ENCODE assay signal across 8 mouse cellular contexts in genomic region chr12:118299956-118300355, GRCm38 (mm10). TPM values are rescaled to one million over a fixed set of nuclear protein-coding genes. Genes with fewer than 3 reads are reported as not detected.
DNase-seq lines count a peak whose midpoint lies in the region; ATAC-seq and TF ChIP-seq lines count a peak whose summit lies in the region.

No protein-coding gene starts in this region.

- H3K27ac ChIP-seq in cerebellum, adult 2 months (ENCODE audit: insufficient read depth, low read length), result no peak overlapping the region
- H3K27ac ChIP-seq in intestine, embryonic 16.5 days (ENCODE audit: low read length), result no peak overlapping the region
- peak overlapping the region; percentile 82 for H3K27ac ChIP-seq in liver, embryonic 16.5 days (ENCODE audit: low read length)

- H3K36me3 ChIP-seq in intestine, embryonic 16.5 days (ENCODE audit: control insufficient read depth, insufficient read depth, low read length), result no peaks in the 10 kb centered on the region
- peaks cover 3% of the 10 kb centered on the region; the same call in 1 of the 2 replicates for H3K36me3 ChIP-seq in liver, embryonic 16.5 days (ENCODE audit: control insufficient read depth, insufficient read depth)

- H3K4me2 ChIP-seq in intestine, embryonic 16.5 days (ENCODE audit: low read depth, low read length), result peak overlapping the region; percentile 40
- peak overlapping the region; percentile 66 for H3K4me2 ChIP-seq in liver, embryonic 16.5 days (ENCODE audit: low read depth, low read length)

- peak; percentile 40 to 50 for DNase-seq in spleen, postnatal 36 days (ENCODE audit: low spot score in 2 of 2)
- DNase-seq in spleen, adult 12 weeks (ENCODE audit: low spot score), result no peak
- peak; percentile 33 to 58 for DNase-seq in cerebellum, adult 2 months
- peak; percentile 19 for DNase-seq in gastrocnemius, postnatal 14 days
- DNase-seq in ovary, postnatal 14 days (ENCODE audit: low spot score), result peak; percentile 34
- DNase-seq in spleen, adult 18-20 months, result no peak

- peak overlapping the region; percentile 52 for H3K4me3 ChIP-seq in cerebellum, adult 2 months (replicated peaks; ENCODE audit: insufficient read depth, low read depth, low read length)
- peak overlapping the region; percentile 15 for H3K4me3 ChIP-seq in intestine, embryonic 16.5 days (ENCODE audit: low read length)
- peak overlapping the region; percentile 52 for H3K4me3 ChIP-seq in liver, embryonic 16.5 days (ENCODE audit: low read depth, low read length)

- ATAC-seq in intestine, embryonic 16.5 days, result no peak
- no peak for ATAC-seq in liver, embryonic 16.5 days (ENCODE audit: low read depth)

- H3K9me3 ChIP-seq in intestine, embryonic 16.5 days (ENCODE audit: control insufficient read depth, low read length), result no peaks in the 10 kb centered on the region
- no peaks in the 10 kb centered on the region for H3K9me3 ChIP-seq in liver, embryonic 16.5 days (replicated peaks; ENCODE audit: control insufficient read depth, low read length)

- peaks cover 3% of the 10 kb centered on the region; the same call in 1 of the 2 replicates for H3K4me1 ChIP-seq in cerebellum, adult 2 months (ENCODE audit: control insufficient read depth, insufficient read depth, low read length)
- peaks cover 15% of the 10 kb centered on the region for H3K4me1 ChIP-seq in intestine, embryonic 16.5 days (ENCODE audit: control insufficient read depth, insufficient read depth, low read length)
- H3K4me1 ChIP-seq in liver, embryonic 16.5 days (ENCODE audit: control insufficient read depth, low read depth, low read length), result peaks cover 47% of the 10 kb centered on the region

- H3K9ac ChIP-seq in intestine, embryonic 16.5 days (ENCODE audit: low read depth, low read length), result no peak overlapping the region
- H3K9ac ChIP-seq in liver, embryonic 16.5 days (ENCODE audit: low read depth, low read length), result peak overlapping the region; percentile 50

- WGBS in cerebellum, adult 2 months, result 4% methylated on average over 6 of the region's 6 CpGs
- 21% methylated on average over 6 of the region's 6 CpGs for WGBS in intestine, embryonic 16.5 days
- 38% methylated on average over 6 of the region's 6 CpGs for WGBS in liver, embryonic 16.5 days (ENCODE audit: insufficient replicate concordance)

- no peak for TF ChIP-seq CTCF in cerebellum, adult 2 months (IDR thresholded peaks at IDR 0.05; ENCODE audit: borderline replicate concordance, insufficient read depth, low read depth, low read length)

- no peaks in the 10 kb centered on the region for H3K27me3 ChIP-seq in cerebellum, adult 2 months (ENCODE audit: control insufficient read depth, insufficient read depth, low read length)
- H3K27me3 ChIP-seq in intestine, embryonic 16.5 days (replicated peaks; ENCODE audit: control insufficient read depth, insufficient read depth, low read length), result no peaks in the 10 kb centered on the region
- H3K27me3 ChIP-seq in liver, embryonic 16.5 days (ENCODE audit: control insufficient read depth, insufficient read depth, low read depth, low read length), result no peaks in the 10 kb centered on the region

- intact Hi-C loops in gastrocnemius, postnatal 14 days (cut with DNase I; ENCODE audit: low total_unique reads), result no loop called here

- no peak for TF ChIP-seq POLR2A in cerebellum, adult 2 months (IDR thresholded peaks at IDR 0.05; ENCODE audit: borderline replicate concordance, insufficient read depth, low read length)

RNA-seq across cellular contexts. Expression of gene Sp4, which starts 1.3 kb away (rescaled TPM):
- 13.3 and 16.3 TPM in 2 replicates for polyA plus RNA-seq in cerebellum, adult 2 months (2012; rRNA removed)
- total RNA-seq in gastrocnemius, postnatal 14 days (2021), result 1 to 10 TPM; 8.3 to 8.8 TPM
- 3.9 and 4.3 TPM in 2 replicates for polyA plus RNA-seq in intestine, embryonic 16.5 days (2015; fragmentation: Nextera tagmentation; extraction: Ambion mirVana)
- 5.7 and 6.0 TPM in 2 replicates for polyA plus RNA-seq in liver, embryonic 16.5 days (2015; fragmentation: Nextera tagmentation; extraction: Ambion mirVana)

Comparison
In these comparisons a context has a peak if more than half of its experiments do, and no peak if none do; other contexts are left out.
1. DNase-seq: peak in spleen, postnatal 36 days (2 of 2), cerebellum, adult 2 months (2 of 2), gastrocnemius, postnatal 14 days (single experiment) and ovary, postnatal 14 days (single experiment); none in spleen, adult 12 weeks (single experiment) and spleen, adult 18-20 months (0 of 2).
2. Peak in every context shown above with its lines, with median percentiles within 50 percentile points of each other: H3K4me3 ChIP-seq.